ENCODE assay signal across 28 mouse cellular contexts in genomic region chr2:77175411-77175810, GRCm38 (mm10). TPM values are rescaled to one million over a fixed set of nuclear protein-coding genes. Genes with fewer than 3 reads are reported as not detected.
DNase-seq lines count a peak whose midpoint lies in the region; ATAC-seq and TF ChIP-seq lines count a peak whose summit lies in the region.
"Had no signal": no experiment of that assay in that cellular context is flagged by ENCODE, and none has a peak within 500 bp of the region (broad histone marks: within the 10 kb centered on the region; RNA-seq: fewer than 3 reads in every experiment).

No protein-coding gene starts in this region.

- H3K4me2 ChIP-seq in forebrain, postnatal 0 days (ENCODE audit: low read depth): no peak overlapping the region
- H3K4me2 ChIP-seq in forebrain, embryonic 14.5 days (ENCODE audit: low read length): no peak overlapping the region
- H3K4me2 ChIP-seq in intestine, embryonic 16.5 days (ENCODE audit: low read depth, low read length): no peak overlapping the region
- H3K4me2 ChIP-seq: hindbrain, embryonic 14.5 days had no signal

- WGBS in forebrain, postnatal 0 days: 81% methylated on average over 7 of the region's 7 CpGs
- whole genome bisulfite sequencing in forebrain, embryonic 14.5 days: 77% methylated on average over 7 of the region's 7 CpGs
- WGBS in heart, embryonic 10.5 days: 52% methylated on average over 7 of the region's 7 CpGs
- WGBS in intestine, embryonic 16.5 days: 59% methylated on average over 7 of the region's 7 CpGs

- H3K4me1 ChIP-seq in forebrain, postnatal 0 days (ENCODE audit: insufficient read depth): no peaks in the 10 kb centered on the region
- H3K4me1 ChIP-seq in forebrain, embryonic 14.5 days (ENCODE audit: control insufficient read depth, insufficient read depth, low read length): peaks cover 11% of the 10 kb centered on the region; the same call in 1 of the 2 replicates
- H3K4me1 ChIP-seq in heart, embryonic 10.5 days: peaks cover 65% of the 10 kb centered on the region
- H3K4me1 ChIP-seq in intestine, embryonic 16.5 days (ENCODE audit: control insufficient read depth, insufficient read depth, low read length): peaks cover 15% of the 10 kb centered on the region; the same call in 1 of the 2 replicates

- no peaks in the 10 kb centered on the region for H3K9me3 ChIP-seq in forebrain, postnatal 0 days (ENCODE audit: low read length)
- 0 out of 2 replicates have a peak, but pooled peaks cover 4% of the 10 kb centered on the region for H3K9me3 ChIP-seq in forebrain, embryonic 14.5 days (replicated peaks; ENCODE audit: control insufficient read depth, low read length)
- H3K9me3 ChIP-seq in heart, embryonic 10.5 days: no peaks in the 10 kb centered on the region
- H3K9me3 ChIP-seq in intestine, embryonic 16.5 days (ENCODE audit: control insufficient read depth, low read length): no peaks in the 10 kb centered on the region

- TF ChIP-seq CTCF in forebrain, postnatal 0 days (IDR thresholded peaks at IDR 0.05; ENCODE audit: low read depth): no peak
- no peak for TF ChIP-seq CTCF in left cerebral cortex, adult 2 months (IDR thresholded peaks at IDR 0.05)

- intact Hi-C loops in heart, postnatal 14 days (cut with DNase I): no loop called here
- intact Hi-C loops in left cerebral cortex, adult 2 months (cut with DNase I): no loop called here

- peak overlapping the region; percentile 30; the same call in 1 of the 2 replicates for H3K27ac ChIP-seq in forebrain, postnatal 0 days (ENCODE audit: low read depth, low read length)
- H3K27ac ChIP-seq in forebrain, embryonic 14.5 days (ENCODE audit: low read depth, low read length): no peak overlapping the region
- H3K27ac ChIP-seq in heart, embryonic 10.5 days: peak overlapping the region; percentile 97
- H3K27ac ChIP-seq in left cerebral cortex, adult 2 months: peak overlapping the region; percentile 67
- H3K27ac ChIP-seq in intestine, embryonic 16.5 days (ENCODE audit: low read length): no peak overlapping the region
- H3K27ac ChIP-seq: hindbrain, embryonic 14.5 days; hindbrain, postnatal 0 days had no signal

- H3K27me3 ChIP-seq in forebrain, postnatal 0 days (ENCODE audit: insufficient read depth, low read length): no peaks in the 10 kb centered on the region
- H3K27me3 ChIP-seq in forebrain, embryonic 14.5 days (replicated peaks; ENCODE audit: control insufficient read depth, insufficient read depth, low read length): no peaks in the 10 kb centered on the region
- no peaks in the 10 kb centered on the region for H3K27me3 ChIP-seq in heart, embryonic 10.5 days (ENCODE audit: insufficient read depth, poor library complexity, severe bottlenecking)
- H3K27me3 ChIP-seq in intestine, embryonic 16.5 days (replicated peaks; ENCODE audit: control insufficient read depth, insufficient read depth, low read length): no peaks in the 10 kb centered on the region
- H3K27me3 ChIP-seq: CH12.LX; heart, embryonic 13.5 days; Patski had no signal

- DNase-seq in forebrain, postnatal 0 days: no peak
- no peak for DNase-seq in forebrain, embryonic 14.5 days (ENCODE audit: low spot score)
- DNase-seq in heart, embryonic 10.5 days (ENCODE audit: low spot score): peak; percentile 71
- DNase-seq in heart, postnatal 14 days: no peak
- no peak for DNase-seq in left cerebral cortex, adult 2 months (ENCODE audit: extremely low spot score in 1 of 2, low spot score in 2 of 2)
- no peak for DNase-seq in left cerebral cortex, adult 11 months (ENCODE audit: low spot score)
- peak; percentile 10 for DNase-seq in ZHBTc4 (ENCODE audit: low read depth, low spot score)
- DNase-seq: adrenal gland, adult 8-10 months; adrenal gland, postnatal 25 days; B cell, adult 2 months; cerebellum, adult 11-12 months; cerebellum, adult 8-10 months; cerebellum, postnatal 10 days; cerebellum, postnatal 36 days; gastrocnemius, postnatal 36 days; heart, postnatal 36 days; kidney, adult 2 months had no signal

- no peaks in the 10 kb centered on the region; the same call in 1 of the 2 replicates for H3K36me3 ChIP-seq in forebrain, postnatal 0 days (ENCODE audit: insufficient read depth)
- no peaks in the 10 kb centered on the region for H3K36me3 ChIP-seq in forebrain, embryonic 14.5 days (ENCODE audit: control insufficient read depth, insufficient read depth, low read length)
- no peaks in the 10 kb centered on the region for H3K36me3 ChIP-seq in heart, embryonic 10.5 days
- no peaks in the 10 kb centered on the region for H3K36me3 ChIP-seq in intestine, embryonic 16.5 days (ENCODE audit: control insufficient read depth, insufficient read depth, low read length)
- H3K36me3 ChIP-seq: G1E; heart, embryonic 13.5 days had no signal

- no peak for ATAC-seq in forebrain, postnatal 0 days
- no peak for ATAC-seq in forebrain, embryonic 14.5 days
- no peak for ATAC-seq in intestine, embryonic 16.5 days
- ATAC-seq: forebrain, embryonic 16.5 days; hindbrain, postnatal 0 days; inflammation-experienced regulatory T-cells, adult 6 months; intestine, postnatal 0 days; Patski had no signal

- no peak overlapping the region for H3K4me3 ChIP-seq in forebrain, postnatal 0 days (ENCODE audit: low read depth, low read length)
- no peak overlapping the region for H3K4me3 ChIP-seq in forebrain, embryonic 14.5 days (ENCODE audit: low read depth, low read length)
- H3K4me3 ChIP-seq in heart, embryonic 10.5 days: no peak overlapping the region
- no peak overlapping the region for H3K4me3 ChIP-seq in left cerebral cortex, adult 2 months
- no peak overlapping the region for H3K4me3 ChIP-seq in intestine, embryonic 16.5 days (ENCODE audit: low read length)

- H3K9ac ChIP-seq in forebrain, postnatal 0 days: no peak overlapping the region
- no peak overlapping the region for H3K9ac ChIP-seq in forebrain, embryonic 14.5 days (ENCODE audit: low read length)
- H3K9ac ChIP-seq in intestine, embryonic 16.5 days (ENCODE audit: low read depth, low read length): no peak overlapping the region
- H3K9ac ChIP-seq: hindbrain, embryonic 14.5 days had no signal

RNA-seq across cellular contexts. Expression of gene Ccdc141, which starts 5.0 kb away (rescaled TPM):
- total RNA-seq in forebrain, postnatal 0 days (2014; rRNA removed): 11.3 and 18.6 TPM in 2 replicates
- polyA plus RNA-seq in forebrain, postnatal 0 days (2015; fragmentation: Nextera tagmentation; extraction: Ambion mirVana): 5.0 and 7.3 TPM in 2 replicates
- polyA plus RNA-seq in forebrain, embryonic 14.5 days (2014; fragmentation: Nextera tagmentation; extraction: Ambion mirVana): 4.3 and 5.1 TPM in 2 replicates
- 150 and 241 TPM in 2 replicates for polyA plus RNA-seq in heart, embryonic 10.5 days (2016; fragmentation: Nextera tagmentation; extraction: Ambion mirVana)
- total RNA-seq in heart, postnatal 14 days (2021): 100 to 1,000 TPM; 213 to 231 TPM
- 10 to 100 TPM; 18.5 to 28.2 TPM for total RNA-seq in left cerebral cortex, adult 2 months (2021)
- polyA plus RNA-seq in intestine, embryonic 16.5 days (2015; fragmentation: Nextera tagmentation; extraction: Ambion mirVana): 3.7 and 4.4 TPM in 2 replicates
- total RNA-seq: CH12.LX; granulocyte monocyte progenitor cell, adult 5-6 weeks had no signal
- polyA plus RNA-seq: G1E had no signal

Comparison
In these comparisons a context has a peak if more than half of its experiments do, and no peak if none do; other contexts are left out.
1. DNase-seq: peak in heart, embryonic 10.5 days (single experiment) and ZHBTc4 (single experiment); none in forebrain, postnatal 0 days (single experiment), forebrain, embryonic 14.5 days (single experiment), heart, postnatal 14 days (0 of 2), left cerebral cortex, adult 2 months (0 of 2) and left cerebral cortex, adult 11 months (single experiment).
2. H3K27ac ChIP-seq: peak in forebrain, postnatal 0 days (single experiment), heart, embryonic 10.5 days (single experiment) and left cerebral cortex, adult 2 months (single experiment); none in forebrain, embryonic 14.5 days (single experiment) and intestine, embryonic 16.5 days (single experiment).
3. RNA of gene Ccdc141, which starts 5.0 kb away (polyA plus RNA-seq): 150 to 241 TPM in heart, embryonic 10.5 days; 5.0 to 7.3 TPM in forebrain, postnatal 0 days, 4.3 to 5.1 TPM in forebrain, embryonic 14.5 days and 3.7 to 4.4 TPM in intestine, embryonic 16.5 days; every median in the first group is over 10 times any median in the second.